Mouse (Mus musculus) retina, adult 2 months (tissue): Measurements from ENCODE around the gene Azi2.

Experiments used
- DNase-seq: peaks from one replicate; pipeline ENCODE4 v3.0.0-alpha.2; 2012; ENCODE audit warnings: low read depth, low spot score

The Azi2 gene

GRCm38 (mm10) chr9:118082575-118083431, 42.5 kb downstream of the Azi2 start:
- DNase-seq, result no peak

GRCm38 (mm10) chr9:118083834-118084233, 43.5 kb downstream of the Azi2 start:
- no peak for DNase-seq

- DNase-seq, result peak; percentile 3
Observed at GRCm38 (mm10) chr9:118099395-118099794, 59.1 kb downstream of the Azi2 start.

GRCm38 (mm10) chr9:118100484-118100883, 60.2 kb downstream of the Azi2 start:
- DNase-seq, result no peak

GRCm38 (mm10) chr9:118101802-118102201, 61.5 kb downstream of the Azi2 start:
- DNase-seq, result no peak

GRCm38 (mm10) chr9:118108527-118109011, 68.3 kb downstream of the Azi2 start:
- DNase-seq, result no peak

GRCm38 (mm10) chr9:118109697-118110359, 69.5 kb downstream of the Azi2 start:
- no peak for DNase-seq

- no peak for DNase-seq
Observed at GRCm38 (mm10) chr9:118110360-118110710, 70.0 kb downstream of the Azi2 start.
